Mouse (Mus musculus): ENCODE results near the gene Krt81. TPM values are rescaled to one million over a fixed set of nuclear protein-coding genes. Genes with fewer than 3 reads are reported as not detected.

Krt81 gene
- polyA plus RNA-seq, 1 experiment from 2014 or later, result not detected

DNA sequence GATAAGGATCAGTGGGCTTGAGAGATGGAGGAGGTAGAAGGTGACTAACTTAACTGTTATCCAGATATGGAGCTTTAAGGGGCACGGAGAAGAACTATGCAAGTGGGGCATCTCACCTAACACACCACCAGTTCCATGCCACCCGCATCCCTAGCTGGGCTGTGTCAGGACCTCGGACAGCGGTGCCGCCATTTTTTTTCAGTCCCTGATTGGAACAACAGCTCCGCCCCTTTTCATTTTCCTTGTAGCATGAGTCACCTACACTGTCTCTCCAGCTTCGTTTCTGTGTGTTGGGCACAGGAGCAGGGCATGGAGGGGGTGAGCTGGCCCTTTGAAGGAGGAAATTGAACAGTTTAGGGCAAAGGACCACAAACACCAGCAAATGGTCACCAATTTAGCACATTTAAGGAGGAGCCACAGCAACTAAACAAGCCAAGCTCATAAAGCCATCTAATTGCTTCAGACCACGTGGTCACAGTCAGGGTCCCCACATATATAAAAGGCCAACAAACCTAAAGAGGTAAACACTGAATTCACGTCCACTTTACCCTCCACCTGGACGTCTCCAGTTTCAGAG is 9.5 kb upstream of the Krt81 start, which contains the start of gene Krt86:
TSS of gene Krt86 (plus strand) at position 527 of the 577 bp plus-strand sequence.
- Histone ChIP-seq H3K4me2 (ENCODE audit: low read depth, low read length) (no peak within 1 kb of the TSS), H3K36me3 (replicated peaks; ENCODE audit: control insufficient read depth, insufficient read depth, low read depth, low read length) (no peaks in the 10 kb centered on the region), H3K27ac (replicated peaks; ENCODE audit: low read depth, low read length) (no peak within 1 kb of the TSS), H3K4me1 (ENCODE audit: control insufficient read depth, insufficient read depth, low read length) (no peaks in the 10 kb centered on the region), H3K27me3 (ENCODE audit: control insufficient read depth, insufficient read depth, low read length) (no peaks in the 10 kb centered on the region), H3K4me3 (ENCODE audit: low read depth, low read length) (no peak within 1 kb of the TSS), H3K9ac (replicated peaks; ENCODE audit: low read length) (no peak within 1 kb of the TSS), H3K9me3 (replicated peaks; ENCODE audit: control insufficient read depth, low read length) (no peaks in the 10 kb centered on the region)
- ATAC-seq (replicated peaks; ENCODE audit: insufficient number of reproducible peaks, low FRiP score, low TSS enrichment, low read depth) (no peak), DNase-seq (ENCODE audit: low spot score) (peak; percentile 79)
- WGBS, result 38% methylated on average over 10 of the region's 10 CpGs

DNA sequence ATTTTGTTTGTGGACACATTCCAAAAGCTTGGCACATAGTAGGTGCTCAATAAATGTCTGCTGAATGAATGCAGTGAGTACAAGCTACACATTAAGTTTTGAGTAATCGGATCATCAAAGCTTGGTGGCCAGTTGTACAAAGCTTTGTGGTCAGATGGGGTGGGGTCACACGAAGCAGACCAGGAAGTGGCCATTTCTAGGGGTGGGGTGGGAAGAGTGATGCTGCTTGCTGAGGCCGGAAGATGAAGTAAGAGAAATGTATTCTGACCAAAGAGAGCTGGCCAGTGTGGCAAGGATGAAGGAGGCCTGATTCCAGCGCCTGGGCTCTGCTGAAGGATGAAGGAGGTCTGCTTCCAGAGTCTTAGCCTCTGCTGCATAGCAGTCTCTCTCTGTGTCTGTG is 5.5 kb upstream of the Krt81 start:
- ATAC-seq (replicated peaks; ENCODE audit: insufficient number of reproducible peaks, low FRiP score, low TSS enrichment, low read depth), result no peak
- H3K4me1 ChIP-seq (ENCODE audit: control insufficient read depth, insufficient read depth, low read length), result no peaks in the 10 kb centered on the region
- H3K27ac ChIP-seq (replicated peaks; ENCODE audit: low read depth, low read length), result no peak overlapping the region
- H3K9me3 ChIP-seq (replicated peaks; ENCODE audit: control insufficient read depth, low read length), result no peaks in the 10 kb centered on the region
- DNase-seq (ENCODE audit: low spot score), result no peak
- no peaks in the 10 kb centered on the region for H3K27me3 ChIP-seq (ENCODE audit: control insufficient read depth, insufficient read depth, low read length)
- H3K36me3 ChIP-seq (replicated peaks; ENCODE audit: control insufficient read depth, insufficient read depth, low read depth, low read length), result no peaks in the 10 kb centered on the region
- H3K4me3 ChIP-seq (ENCODE audit: low read depth, low read length), result no peak overlapping the region
- no peak overlapping the region for H3K4me2 ChIP-seq (ENCODE audit: low read depth, low read length)
- 81% methylated on average over 4 of the region's 4 CpGs for WGBS
- H3K9ac ChIP-seq (replicated peaks; ENCODE audit: low read length), result no peak overlapping the region

DNA sequence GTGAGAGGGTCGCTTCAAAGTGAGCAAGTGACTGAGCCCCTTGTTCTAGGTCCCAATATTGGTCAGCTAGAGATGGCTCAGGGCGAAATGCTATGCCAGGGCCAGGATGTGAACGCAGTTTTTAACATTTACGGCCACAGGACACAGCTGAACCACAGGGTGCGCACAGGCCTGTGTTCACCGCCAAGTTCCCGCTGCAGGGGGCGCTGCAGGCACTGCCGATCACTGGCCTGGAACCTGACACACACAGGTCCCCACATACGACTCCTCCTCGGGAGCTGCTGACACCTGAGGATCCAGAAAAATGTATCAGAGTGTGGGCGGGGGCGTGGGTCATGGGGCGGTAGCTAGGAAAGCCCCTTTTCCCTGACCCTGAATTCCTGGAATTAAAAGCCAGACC is 4.3 kb downstream of the Krt81 start:
- H3K9ac ChIP-seq (replicated peaks; ENCODE audit: low read length), result no peak overlapping the region
- no peaks in the 10 kb centered on the region for H3K4me1 ChIP-seq (ENCODE audit: control insufficient read depth, insufficient read depth, low read length)
- no peak overlapping the region for H3K27ac ChIP-seq (replicated peaks; ENCODE audit: low read depth, low read length)
- H3K9me3 ChIP-seq (replicated peaks; ENCODE audit: control insufficient read depth, low read length), result no peaks in the 10 kb centered on the region
- no peak overlapping the region for H3K4me2 ChIP-seq (ENCODE audit: low read depth, low read length)
- 74% methylated on average over 14 of the region's 14 CpGs for WGBS
- DNase-seq (ENCODE audit: low spot score), result no peak
- no peak for ATAC-seq (replicated peaks; ENCODE audit: insufficient number of reproducible peaks, low FRiP score, low TSS enrichment, low read depth)
- H3K27me3 ChIP-seq (ENCODE audit: control insufficient read depth, insufficient read depth, low read length), result no peaks in the 10 kb centered on the region
- no peaks in the 10 kb centered on the region for H3K36me3 ChIP-seq (replicated peaks; ENCODE audit: control insufficient read depth, insufficient read depth, low read depth, low read length)
- H3K4me3 ChIP-seq (ENCODE audit: low read depth, low read length), result no peak overlapping the region

DNA sequence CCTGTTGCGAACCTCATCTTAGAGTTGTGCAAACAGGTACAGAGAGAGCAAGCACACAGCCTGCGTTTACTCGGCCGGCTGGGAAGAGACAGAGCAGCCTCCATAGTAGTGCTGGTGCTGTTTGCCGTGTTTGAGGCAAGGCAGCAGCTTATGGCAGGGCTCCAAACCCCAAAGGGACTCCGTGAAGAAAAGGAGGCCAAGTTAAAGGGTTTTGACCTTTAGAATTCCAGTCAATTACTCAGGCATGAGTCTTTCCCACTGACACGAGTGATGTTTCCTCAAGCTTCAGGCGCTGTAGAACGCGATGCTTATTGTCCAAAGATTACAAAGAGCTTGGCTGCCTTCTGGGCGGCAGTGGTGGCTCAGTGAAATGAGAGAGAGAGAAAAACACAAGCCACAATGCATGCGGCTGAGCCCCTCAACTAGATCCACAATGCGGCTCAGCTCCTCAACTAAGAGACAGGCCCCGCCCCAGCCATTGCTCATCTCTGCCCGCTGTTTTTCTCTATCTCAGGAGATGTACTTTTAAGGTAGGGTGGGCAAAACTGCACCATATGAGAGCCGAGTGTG is 5.1 kb downstream of the Krt81 start:
- Histone ChIP-seq H3K4me2 (ENCODE audit: low read depth, low read length) (no peak overlapping the region), H3K9me3 (replicated peaks; ENCODE audit: control insufficient read depth, low read length) (no peaks in the 10 kb centered on the region), H3K27me3 (ENCODE audit: control insufficient read depth, insufficient read depth, low read length) (no peaks in the 10 kb centered on the region), H3K4me1 (ENCODE audit: control insufficient read depth, insufficient read depth, low read length) (no peaks in the 10 kb centered on the region), H3K36me3 (replicated peaks; ENCODE audit: control insufficient read depth, insufficient read depth, low read depth, low read length) (no peaks in the 10 kb centered on the region), H3K27ac (replicated peaks; ENCODE audit: low read depth, low read length) (no peak overlapping the region), H3K4me3 (ENCODE audit: low read depth, low read length) (no peak overlapping the region), H3K9ac (replicated peaks; ENCODE audit: low read length) (no peak overlapping the region)
- DNase-seq (ENCODE audit: low spot score) (no peak), ATAC-seq (replicated peaks; ENCODE audit: insufficient number of reproducible peaks, low FRiP score, low TSS enrichment, low read depth) (no peak)
- WGBS, result 57% methylated on average over 16 of the region's 16 CpGs

DNA sequence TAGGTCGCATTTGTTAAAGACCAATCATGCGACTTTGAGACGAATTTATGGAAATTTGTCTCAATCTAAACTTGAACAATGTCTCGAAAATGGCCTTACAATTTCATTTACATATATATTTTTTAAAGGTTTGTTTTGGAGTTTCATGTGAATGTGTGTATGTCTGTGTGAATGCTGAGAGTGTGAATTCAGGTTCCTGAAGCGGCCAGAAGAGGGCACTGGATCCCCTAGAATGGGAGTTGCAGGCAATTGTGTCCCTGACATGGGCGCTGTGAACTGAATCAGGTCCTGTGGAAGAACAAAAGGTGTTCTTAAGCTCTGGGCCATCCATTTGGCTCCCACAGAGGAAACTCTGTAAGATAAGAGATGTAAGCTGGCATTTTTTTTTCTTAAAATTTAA is 7.7 kb downstream of the Krt81 start:
- Histone ChIP-seq H3K4me3 (ENCODE audit: low read depth, low read length) (no peak overlapping the region), H3K4me1 (ENCODE audit: control insufficient read depth, insufficient read depth, low read length) (no peaks in the 10 kb centered on the region), H3K27me3 (ENCODE audit: control insufficient read depth, insufficient read depth, low read length) (no peaks in the 10 kb centered on the region), H3K36me3 (replicated peaks; ENCODE audit: control insufficient read depth, insufficient read depth, low read depth, low read length) (no peaks in the 10 kb centered on the region), H3K9ac (replicated peaks; ENCODE audit: low read length) (no peak overlapping the region), H3K27ac (replicated peaks; ENCODE audit: low read depth, low read length) (no peak overlapping the region), H3K9me3 (replicated peaks; ENCODE audit: control insufficient read depth, low read length) (no peaks in the 10 kb centered on the region), H3K4me2 (ENCODE audit: low read depth, low read length) (no peak overlapping the region)
- no peak for DNase-seq (ENCODE audit: low spot score)
- no peak for ATAC-seq (replicated peaks; ENCODE audit: insufficient number of reproducible peaks, low FRiP score, low TSS enrichment, low read depth)
- 89% methylated on average over 6 of the region's 6 CpGs for WGBS

DNA sequence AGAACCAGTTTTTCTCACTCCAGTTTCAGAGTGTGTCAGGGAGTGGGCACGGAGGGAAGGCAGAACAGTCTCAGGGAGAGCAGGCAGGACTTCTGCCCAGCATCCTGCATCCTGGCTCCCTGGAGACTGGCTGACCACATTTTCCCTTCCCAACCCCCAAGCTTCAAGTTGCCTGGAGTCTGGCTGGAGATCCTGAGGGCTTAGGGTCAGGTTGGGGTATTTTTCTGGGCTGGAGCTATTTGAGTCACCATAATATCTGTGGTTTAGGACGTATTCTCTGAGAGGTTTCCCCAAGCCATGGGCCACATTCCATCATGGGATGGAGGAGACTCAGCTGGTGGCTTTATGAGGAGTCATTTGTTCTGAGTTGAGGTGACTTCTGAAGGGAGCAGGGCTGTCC is 8.3 kb downstream of the Krt81 start:
- Histone ChIP-seq H3K27me3 (ENCODE audit: control insufficient read depth, insufficient read depth, low read length) (no peaks in the 10 kb centered on the region), H3K4me2 (ENCODE audit: low read depth, low read length) (no peak overlapping the region), H3K36me3 (replicated peaks; ENCODE audit: control insufficient read depth, insufficient read depth, low read depth, low read length) (no peaks in the 10 kb centered on the region), H3K27ac (replicated peaks; ENCODE audit: low read depth, low read length) (no peak overlapping the region), H3K4me1 (ENCODE audit: control insufficient read depth, insufficient read depth, low read length) (no peaks in the 10 kb centered on the region), H3K9me3 (replicated peaks; ENCODE audit: control insufficient read depth, low read length) (no peaks in the 10 kb centered on the region), H3K4me3 (ENCODE audit: low read depth, low read length) (no peak overlapping the region), H3K9ac (replicated peaks; ENCODE audit: low read length) (no peak overlapping the region)
- DNase-seq (ENCODE audit: low spot score) (no peak), ATAC-seq (replicated peaks; ENCODE audit: insufficient number of reproducible peaks, low FRiP score, low TSS enrichment, low read depth) (no peak)
- WGBS, result 91% methylated on average over 2 of the region's 2 CpGs

DNA sequence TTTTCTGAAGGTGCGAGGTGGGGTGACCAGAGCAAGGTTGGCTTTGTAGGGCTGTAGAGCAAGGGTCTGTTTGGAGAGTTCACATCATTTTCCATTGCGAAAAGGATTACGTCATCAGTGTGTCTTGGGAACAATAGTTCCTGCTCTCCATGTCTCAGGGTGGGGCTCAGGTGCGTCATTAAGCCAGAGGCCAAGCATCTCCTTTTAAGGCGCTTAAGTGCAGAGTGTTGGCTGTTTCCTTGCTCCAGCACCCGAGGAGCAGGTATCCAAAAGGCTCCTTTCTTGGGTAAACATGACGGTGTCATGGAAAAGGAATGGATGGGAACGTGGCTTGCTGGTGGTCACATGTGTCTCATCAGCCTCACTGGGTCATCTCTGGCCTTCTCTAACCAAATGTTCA is 8.8 kb downstream of the Krt81 start:
- H3K27me3 ChIP-seq (ENCODE audit: control insufficient read depth, insufficient read depth, low read length), result no peaks in the 10 kb centered on the region
- 82% methylated on average over 8 of the region's 8 CpGs for WGBS
- ATAC-seq (replicated peaks; ENCODE audit: insufficient number of reproducible peaks, low FRiP score, low TSS enrichment, low read depth) (no peak), DNase-seq (ENCODE audit: low spot score) (no peak)
- H3K9ac ChIP-seq (replicated peaks; ENCODE audit: low read length), result no peak overlapping the region
- H3K4me2 ChIP-seq (ENCODE audit: low read depth, low read length), result no peak overlapping the region
- H3K4me1 ChIP-seq (ENCODE audit: control insufficient read depth, insufficient read depth, low read length), result no peaks in the 10 kb centered on the region
- no peak overlapping the region for H3K4me3 ChIP-seq (ENCODE audit: low read depth, low read length)
- no peaks in the 10 kb centered on the region for H3K9me3 ChIP-seq (replicated peaks; ENCODE audit: control insufficient read depth, low read length)
- H3K27ac ChIP-seq (replicated peaks; ENCODE audit: low read depth, low read length), result no peak overlapping the region
- H3K36me3 ChIP-seq (replicated peaks; ENCODE audit: control insufficient read depth, insufficient read depth, low read depth, low read length), result no peaks in the 10 kb centered on the region

DNA sequence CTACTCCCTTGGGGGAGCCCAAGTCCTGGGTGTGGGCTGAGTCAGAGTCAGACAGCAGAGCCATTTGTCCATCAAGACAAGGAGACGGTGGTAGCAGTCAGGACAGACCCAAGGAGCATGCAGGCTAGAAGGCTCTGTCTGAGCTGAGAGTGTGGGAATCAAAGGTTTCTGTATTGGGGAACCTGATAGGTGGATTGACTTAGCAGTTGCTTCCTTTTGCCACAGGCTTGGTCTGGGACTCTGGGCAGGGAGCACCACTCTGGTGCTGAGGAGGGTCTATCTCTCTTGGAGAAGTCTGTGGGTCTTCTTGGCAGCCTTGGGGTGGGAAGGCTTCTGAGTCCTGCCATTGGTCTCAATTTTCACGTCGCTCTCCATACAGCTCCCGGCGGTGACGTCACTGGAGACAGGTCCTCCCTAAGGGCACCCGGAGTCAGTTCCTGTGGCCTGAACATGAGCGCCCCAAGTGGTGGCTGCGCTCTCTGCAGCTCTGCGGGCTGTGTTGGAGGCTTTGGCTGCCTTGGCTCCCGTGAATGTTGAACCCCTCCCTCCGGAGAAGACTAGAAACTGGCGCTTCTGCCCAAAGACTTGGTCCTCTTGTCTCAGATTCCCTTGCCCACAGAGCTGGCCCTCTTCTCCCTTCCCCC is 10.3 kb downstream of the Krt81 start:
- Histone ChIP-seq H3K4me1 (ENCODE audit: control insufficient read depth, insufficient read depth, low read length) (no peaks in the 10 kb centered on the region), H3K36me3 (replicated peaks; ENCODE audit: control insufficient read depth, insufficient read depth, low read depth, low read length) (no peaks in the 10 kb centered on the region), H3K27ac (replicated peaks; ENCODE audit: low read depth, low read length) (no peak overlapping the region), H3K27me3 (ENCODE audit: control insufficient read depth, insufficient read depth, low read length) (no peaks in the 10 kb centered on the region), H3K4me2 (ENCODE audit: low read depth, low read length) (peak overlapping the region; percentile 4; the same call in 1 of the 2 replicates), H3K9ac (replicated peaks; ENCODE audit: low read length) (no peak overlapping the region), H3K4me3 (ENCODE audit: low read depth, low read length) (no peak overlapping the region), H3K9me3 (replicated peaks; ENCODE audit: control insufficient read depth, low read length) (no peaks in the 10 kb centered on the region)
- peak; percentile 77 for DNase-seq (ENCODE audit: low spot score)
- WGBS, result 5% methylated on average over 13 of the region's 13 CpGs
- peak; percentile 48 for ATAC-seq (replicated peaks; ENCODE audit: insufficient number of reproducible peaks, low FRiP score, low TSS enrichment, low read depth)
